Mouse (Mus musculus) hindbrain, embryonic 10.5 days (tissue): Measurements from ENCODE around the gene Ints14. TPM values are rescaled to one million over a fixed set of nuclear protein-coding genes. Genes with fewer than 3 reads are reported as not detected.

ENCODE experiments used
- DNase-seq: peaks from one replicate; pipeline ENCODE4 v3.0.0-alpha.2; 2017; ENCODE audit warnings: low spot score
- H3K27ac ChIP-seq: fragments of 300-500 bp; sonication (generic); 2 replicates; pipeline ENCODE4 v1.5.1; 2016; ENCODE audit warnings: mild to moderate bottlenecking, moderate library complexity
- H3K27me3 ChIP-seq: fragments of 300-500 bp; sonication (generic); 2 replicates; pipeline ENCODE4 v1.6.1; 2016; ENCODE audit warnings: mild to moderate bottlenecking; ENCODE audit not compliant: poor library complexity, insufficient read depth, severe bottlenecking
- H3K36me3 ChIP-seq: fragments of 300-500 bp; sonication (generic); 2 replicates; pipeline ENCODE4 v1.6.1; 2016; ENCODE audit warnings: mild to moderate bottlenecking, moderate library complexity
- H3K4me1 ChIP-seq: fragments of 300-500 bp; sonication (generic); replicated peaks from 2 replicates; pipeline ENCODE4 v1.6.1; 2016; ENCODE audit warnings: mild to moderate bottlenecking
- H3K4me3 ChIP-seq: fragments of 300-500 bp; sonication (generic); 2 replicates; pipeline ENCODE4 v1.5.1; 2016; ENCODE audit warnings: mild to moderate bottlenecking, moderate library complexity
- H3K9me3 ChIP-seq: fragments of 300-500 bp; sonication (generic); 2 replicates; pipeline ENCODE4 v1.6.1; 2016; ENCODE audit warnings: mild to moderate bottlenecking, moderate library complexity
- WGBS: fragments of 180-500 bp; shearing (Covaris S2); methylation state at CpG from one replicate; pipeline ENCODE4 v1.1.7; 2016; 5-methylcytosine and 5-hydroxymethylcytosine counted together
- polyA plus RNA-seq: library from polyadenylated mRNA; unstranded; fragments of >200 nt; fragmentation: Nextera tagmentation; extraction: Ambion mirVana; gene quantifications from 2 replicates; pipeline ENCODE4 v1.2.1, GENCODE M21; 2016

Ints14 gene
- 64.9 and 70.4 TPM in 2 replicates for polyA plus RNA-seq

DNA sequence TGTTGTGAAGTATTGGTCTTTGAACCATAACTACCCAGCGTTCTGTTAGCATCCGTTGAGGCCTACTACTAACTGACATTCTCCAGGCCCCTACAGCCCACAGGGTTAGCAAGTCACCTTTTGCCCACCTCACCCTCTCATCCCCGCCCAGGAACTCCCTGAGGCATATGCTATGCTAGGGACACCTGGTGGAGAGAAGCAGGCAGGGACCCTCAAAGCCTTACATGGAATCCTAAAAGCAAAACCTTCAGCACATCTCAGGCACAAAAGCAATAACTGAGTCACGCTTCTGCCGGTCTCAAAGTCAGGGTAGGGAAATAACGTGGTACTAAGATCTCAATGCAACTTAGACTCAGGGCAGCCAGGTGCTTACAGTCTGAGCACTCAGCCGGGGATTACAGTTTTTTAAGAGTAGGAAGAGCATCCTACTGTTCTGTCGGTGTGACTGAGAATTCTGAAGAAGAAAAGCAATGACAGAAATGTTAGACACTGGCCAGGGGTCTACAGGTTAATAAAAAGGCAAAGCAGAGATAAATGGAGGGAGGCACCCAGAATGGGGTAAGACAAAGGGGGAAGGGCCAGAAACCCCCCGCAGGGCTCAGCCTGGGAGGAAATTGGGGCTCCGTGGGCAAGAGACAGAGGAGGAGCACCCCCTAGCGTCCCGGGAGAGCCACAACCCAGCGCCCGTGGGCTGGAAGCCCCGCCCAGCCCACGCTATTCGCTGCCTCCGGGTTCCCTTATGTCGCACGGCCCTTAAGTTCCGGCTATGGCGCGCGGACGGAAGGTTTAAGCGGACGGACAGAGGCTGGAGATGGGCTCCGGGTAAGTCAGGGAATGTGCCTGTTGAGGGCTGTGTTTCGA lies at the start of gene Ints14:
Ints14 (plus strand) TSS at position 789 of the 861 bp plus-strand sequence.
- Histone ChIP-seq H3K27ac (peak within 1 kb of the TSS; percentile 96), H3K9me3 (no peaks in the 10 kb centered on the region), H3K4me3 (peak within 1 kb of the TSS; percentile 86), H3K4me1 (peaks cover 18% of the 10 kb centered on the region), H3K36me3 (peaks cover 32% of the 10 kb centered on the region), H3K27me3 (no peaks in the 10 kb centered on the region)
- 7% methylated on average over 29 of the region's 29 CpGs for WGBS
- DNase-seq: peak; percentile 96

- Histone ChIP-seq H3K36me3 (peaks cover 29% of the 10 kb centered on the region), H3K27me3 (no peaks in the 10 kb centered on the region), H3K27ac (no peak overlapping the region), H3K9me3 (no peaks in the 10 kb centered on the region), H3K4me3 (no peak overlapping the region), H3K4me1 (peaks cover under 1% of the 10 kb centered on the region; the same call in 1 of the 2 replicates)
- WGBS: 94% methylated on average over 4 of the region's 4 CpGs
- DNase-seq: no peak
Measured at GRCm38 (mm10) chr9:64913406-64913805, 47.3 kb upstream of the Ints14 start.

GRCm38 (mm10) chr9:64913973-64914372 lies 46.7 kb upstream of the Ints14 start:
- DNase-seq: no peak

GRCm38 (mm10) chr9:64914629-64915028 lies 46.1 kb upstream of the Ints14 start:
- 89% methylated on average over 4 of the region's 4 CpGs for WGBS
- no peak overlapping the region for H3K27ac ChIP-seq

More at GRCm38 (mm10) chr9:64913973-64914372, 46.7 kb upstream of the Ints14 start:
- peaks cover 29% of the 10 kb centered on the region for H3K36me3 ChIP-seq
- H3K27ac ChIP-seq: no peak overlapping the region
- no peak overlapping the region for H3K4me3 ChIP-seq
- 90% methylated on average over 2 of the region's 2 CpGs for WGBS
- peaks cover 5% of the 10 kb centered on the region; the same call in 1 of the 2 replicates for H3K4me1 ChIP-seq
- H3K9me3 ChIP-seq: no peaks in the 10 kb centered on the region
- no peaks in the 10 kb centered on the region for H3K27me3 ChIP-seq

GRCm38 (mm10) chr9:64918560-64918959 lies 42.1 kb upstream of the Ints14 start:
- Histone ChIP-seq H3K27ac (peak overlapping the region; percentile 67; the same call in 1 of the 2 replicates), H3K9me3 (no peaks in the 10 kb centered on the region), H3K4me1 (peaks cover 7% of the 10 kb centered on the region; the same call in 1 of the 2 replicates)

More at GRCm38 (mm10) chr9:64914629-64915028, 46.1 kb upstream of the Ints14 start:
- Histone ChIP-seq H3K27me3 (no peaks in the 10 kb centered on the region), H3K4me3 (no peak overlapping the region), H3K9me3 (no peaks in the 10 kb centered on the region), H3K4me1 (peaks cover 5% of the 10 kb centered on the region; the same call in 1 of the 2 replicates), H3K36me3 (peaks cover 27% of the 10 kb centered on the region)
- DNase-seq: no peak

GRCm38 (mm10) chr9:64925771-64926170 lies 34.9 kb upstream of the Ints14 start:
- H3K27me3 ChIP-seq: no peaks in the 10 kb centered on the region
- WGBS: 64% methylated on average over 5 of the region's 5 CpGs
- H3K9me3 ChIP-seq: no peaks in the 10 kb centered on the region
- H3K4me3 ChIP-seq: no peak overlapping the region
- no peak for DNase-seq
- 0 out of 2 replicates have a peak, but pooled peaks cover 2% of the 10 kb centered on the region for H3K4me1 ChIP-seq
- H3K27ac ChIP-seq: no peak overlapping the region
- no peaks in the 10 kb centered on the region for H3K36me3 ChIP-seq

More at GRCm38 (mm10) chr9:64918560-64918959, 42.1 kb upstream of the Ints14 start:
- DNase-seq: peak; percentile 60
- Histone ChIP-seq H3K36me3 (peaks cover 8% of the 10 kb centered on the region), H3K27me3 (no peaks in the 10 kb centered on the region), H3K4me3 (peak overlapping the region; percentile 43)
- WGBS: 41% methylated on average over 16 of the region's 16 CpGs

- Histone ChIP-seq H3K27me3 (no peaks in the 10 kb centered on the region), H3K4me1 (0 out of 2 replicates have a peak, but pooled peaks cover 2% of the 10 kb centered on the region), H3K36me3 (no peaks in the 10 kb centered on the region), H3K4me3 (no peak overlapping the region), H3K27ac (no peak overlapping the region), H3K9me3 (no peaks in the 10 kb centered on the region)
- no peak for DNase-seq
- 89% methylated on average over 8 of the region's 8 CpGs for WGBS
Measured at GRCm38 (mm10) chr9:64926201-64926991, 34.3 kb upstream of the Ints14 start.

- WGBS: 84% methylated on average over 4 of the region's 4 CpGs
- Histone ChIP-seq H3K4me1 (peaks cover 17% of the 10 kb centered on the region), H3K27ac (no peak overlapping the region), H3K9me3 (no peaks in the 10 kb centered on the region), H3K4me3 (no peak overlapping the region), H3K36me3 (no peaks in the 10 kb centered on the region), H3K27me3 (no peaks in the 10 kb centered on the region)
- no peak for DNase-seq
Measured at GRCm38 (mm10) chr9:64930256-64930655, 30.4 kb upstream of the Ints14 start.

DNA sequence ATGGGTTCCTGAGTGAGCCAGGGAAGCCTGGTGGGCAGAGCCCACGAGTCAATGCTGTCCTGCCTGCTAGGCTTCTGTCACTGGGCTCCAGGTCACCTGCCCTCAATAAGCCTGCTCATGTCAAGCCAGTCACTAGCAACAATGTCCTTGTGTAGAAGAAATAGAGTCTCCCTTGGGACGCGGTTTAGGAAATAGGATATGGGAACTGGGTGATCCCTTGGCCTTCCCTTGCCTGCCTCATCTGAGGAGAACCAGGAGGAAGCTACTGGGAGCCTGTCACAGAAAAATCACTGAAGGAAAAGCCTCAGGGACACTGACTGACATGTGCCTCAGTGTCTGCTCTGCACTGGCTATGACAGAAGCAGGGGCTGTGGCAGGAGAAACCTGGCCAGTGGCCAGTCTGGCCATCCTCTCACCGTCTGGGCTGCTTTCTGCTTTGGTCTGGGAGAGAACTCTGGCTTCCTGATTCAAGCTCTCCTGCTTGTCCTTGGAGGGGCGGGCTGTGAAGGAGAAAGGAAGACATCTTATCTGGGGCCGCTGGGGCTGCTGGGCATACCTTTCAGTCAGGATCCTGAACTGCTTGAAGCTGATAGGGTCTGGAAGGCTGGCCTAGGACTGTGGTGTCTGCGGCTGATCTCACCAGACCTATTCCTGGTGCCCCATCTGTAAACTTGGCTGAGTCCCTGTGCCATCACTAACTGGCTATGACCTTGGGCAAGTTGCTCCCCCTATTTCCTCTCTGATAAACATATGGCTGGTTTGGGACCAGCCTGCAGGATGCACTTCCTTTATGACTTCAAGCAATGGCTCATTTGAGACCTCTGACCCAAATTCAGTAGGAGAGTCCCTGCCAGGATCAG lies 28.7 kb upstream of the Ints14 start:
- H3K4me3 ChIP-seq: no peak overlapping the region
- H3K36me3 ChIP-seq: no peaks in the 10 kb centered on the region
- peaks cover 23% of the 10 kb centered on the region for H3K4me1 ChIP-seq
- no peaks in the 10 kb centered on the region; the same call in none of the 2 replicates for H3K27me3 ChIP-seq
- 77% methylated on average over 7 of the region's 7 CpGs for WGBS
- peak overlapping the region; percentile 20; the same call in 1 of the 2 replicates for H3K27ac ChIP-seq
- no peak for DNase-seq
- H3K9me3 ChIP-seq: no peaks in the 10 kb centered on the region

DNA sequence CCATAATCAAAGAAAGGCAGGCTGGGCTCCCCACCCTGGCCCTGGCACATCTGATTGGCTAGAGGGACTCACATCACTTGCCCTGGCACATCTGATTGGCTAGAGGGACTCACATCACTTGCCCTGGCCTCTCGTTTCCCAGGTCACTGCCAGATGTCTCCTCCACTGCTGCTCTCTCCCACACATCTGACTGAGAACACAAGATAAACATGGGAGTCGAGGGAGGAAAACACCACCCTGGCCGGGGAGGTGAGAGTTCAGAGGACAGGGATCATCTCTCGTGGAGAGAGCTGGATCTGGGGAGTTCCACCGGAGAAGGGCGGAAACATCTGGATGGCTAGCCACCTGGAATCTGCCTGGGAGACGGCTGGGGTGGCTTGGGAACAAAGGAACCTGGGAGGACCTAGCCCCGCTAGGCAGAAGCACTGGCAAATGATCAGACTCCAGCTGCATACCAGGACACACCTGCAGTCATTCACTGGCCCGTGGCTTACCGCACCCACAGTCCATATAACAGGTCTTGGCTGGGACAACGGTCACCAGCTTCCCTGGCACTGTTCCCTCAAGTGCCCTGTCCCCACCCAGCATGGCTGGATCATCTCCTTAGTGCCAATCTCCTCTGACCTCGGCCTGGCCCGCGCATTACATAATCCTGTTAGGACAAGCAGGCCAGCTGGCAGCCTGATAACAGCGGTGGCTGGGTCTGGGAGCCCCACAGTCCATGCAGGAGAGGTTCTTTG lies 26.5 kb upstream of the Ints14 start:
- H3K27me3 ChIP-seq: no peaks in the 10 kb centered on the region; the same call in none of the 2 replicates
- no peaks in the 10 kb centered on the region for H3K9me3 ChIP-seq
- WGBS: 66% methylated on average over 15 of the region's 15 CpGs
- DNase-seq: peak; percentile 49
- peaks cover 23% of the 10 kb centered on the region for H3K4me1 ChIP-seq
- H3K36me3 ChIP-seq: no peaks in the 10 kb centered on the region
- peak overlapping the region; percentile 16; the same call in 1 of the 2 replicates for H3K4me3 ChIP-seq
- peak overlapping the region; percentile 71 for H3K27ac ChIP-seq

- Histone ChIP-seq H3K27ac (peak overlapping the region; percentile 35; the same call in 1 of the 2 replicates), H3K4me3 (no peak overlapping the region), H3K27me3 (peaks cover 4% of the 10 kb centered on the region), H3K4me1 (peaks cover 23% of the 10 kb centered on the region), H3K36me3 (no peaks in the 10 kb centered on the region), H3K9me3 (no peaks in the 10 kb centered on the region)
- peak; percentile 48 for DNase-seq
- WGBS: 7% methylated on average over 6 of the region's 6 CpGs
Measured at GRCm38 (mm10) chr9:64936508-64936907, 24.2 kb upstream of the Ints14 start.
